Mouse (Mus musculus) A20 (cell line): ENCODE data around the gene Trank1.

Source experiments
- DNase-seq: peaks from one replicate; pipeline ENCODE4 v3.0.0-alpha.2; 2011; ENCODE audit warnings: low read depth, low spot score

The Trank1 gene

GRCm38 (mm10) chr9:111302196-111302831 is 9.2 kb upstream of the Trank1 start:
- DNase-seq = no peak

- no peak for DNase-seq
Observed at GRCm38 (mm10) chr9:111304036-111304435, 7.5 kb upstream of the Trank1 start.

- no peak for DNase-seq
Observed at GRCm38 (mm10) chr9:111306142-111306541, 5.4 kb upstream of the Trank1 start.

- no peak for DNase-seq
Observed at GRCm38 (mm10) chr9:111311843-111312441, 403 bp downstream of the Trank1 start.

GRCm38 (mm10) chr9:111312442-111313141 is 1.1 kb downstream of the Trank1 start:
- no peak for DNase-seq

GRCm38 (mm10) chr9:111313299-111313698 is 1.8 kb downstream of the Trank1 start:
- no peak for DNase-seq

- DNase-seq = no peak
Observed at GRCm38 (mm10) chr9:111313793-111314192, 2.3 kb downstream of the Trank1 start.

- peak; percentile 66 for DNase-seq
Observed at GRCm38 (mm10) chr9:111314219-111314618, 2.7 kb downstream of the Trank1 start.

GRCm38 (mm10) chr9:111320912-111321311 is 9.4 kb downstream of the Trank1 start:
- no peak for DNase-seq

GRCm38 (mm10) chr9:111324881-111325280 is 13.3 kb downstream of the Trank1 start:
- DNase-seq = no peak

- no peak for DNase-seq
Observed at GRCm38 (mm10) chr9:111329881-111330280, 18.3 kb downstream of the Trank1 start.

GRCm38 (mm10) chr9:111333790-111334189 is 22.3 kb downstream of the Trank1 start:
- DNase-seq = no peak

- no peak for DNase-seq
Observed at GRCm38 (mm10) chr9:111334555-111335164, 23.1 kb downstream of the Trank1 start.

GRCm38 (mm10) chr9:111351233-111351632 is 39.7 kb downstream of the Trank1 start:
- DNase-seq = no peak

GRCm38 (mm10) chr9:111351641-111352040 is 40.1 kb downstream of the Trank1 start:
- no peak for DNase-seq

- no peak for DNase-seq
Observed at GRCm38 (mm10) chr9:111352646-111353045, 41.1 kb downstream of the Trank1 start.

- no peak for DNase-seq
Observed at GRCm38 (mm10) chr9:111355041-111355440, 43.5 kb downstream of the Trank1 start.

GRCm38 (mm10) chr9:111356386-111356785 is 44.8 kb downstream of the Trank1 start:
- peak; percentile 45 for DNase-seq

- no peak for DNase-seq
Observed at GRCm38 (mm10) chr9:111363656-111364055, 52.1 kb downstream of the Trank1 start.

GRCm38 (mm10) chr9:111367713-111368112 is 56.2 kb downstream of the Trank1 start:
- DNase-seq = no peak

- no peak for DNase-seq
Observed at GRCm38 (mm10) chr9:111372079-111372478, 60.5 kb downstream of the Trank1 start.

- no peak for DNase-seq
Observed at GRCm38 (mm10) chr9:111377868-111378267, 66.3 kb downstream of the Trank1 start.
